Mouse (Mus musculus) midbrain, embryonic 14.5 days (tissue): ENCODE measurements at regions not wholly inside any gene's neighbourhood (a gene's known extent, or its start where the extent isn't known, plus 50 kb on each side); places are given as distances from the start of the nearest gene placed in this dataset.
A peak's percentile ranks its signal among the peaks of the same experiment; 100 is the strongest.

Source experiments
- ATAC-seq: fragments of 200-750 bp; cut with Nextera tagmentation; 2 replicates; pipeline ENCODE4 v1.8.0; 2017; ENCODE audit warnings: moderate number of reproducible peaks, moderate library complexity; ENCODE audit not compliant: low FRiP score, low TSS enrichment
- DNase-seq: peaks from one replicate; pipeline ENCODE4 v3.0.0-alpha.2; 2015
- H3K27ac ChIP-seq: fragments of 300-500 bp; sonication (generic); replicated peaks from 2 replicates; pipeline ENCODE4 v1.5.1; 2014; ENCODE audit warnings: mild to moderate bottlenecking, low read depth, low read length, moderate library complexity
- H3K27me3 ChIP-seq: fragments of 300-500 bp; sonication (generic); 2 replicates; pipeline ENCODE4 v1.6.1; 2014; ENCODE audit warnings: low read length, control low read depth, mixed read lengths; ENCODE audit not compliant: control insufficient read depth, insufficient read depth
- H3K36me3 ChIP-seq: fragments of 300-500 bp; sonication (generic); 2 replicates; pipeline ENCODE4 v1.6.1; 2014; ENCODE audit warnings: low read length, control low read depth; ENCODE audit not compliant: control insufficient read depth, insufficient read depth
- H3K4me1 ChIP-seq: fragments of 300-500 bp; sonication (generic); 2 replicates; pipeline ENCODE4 v1.6.1; 2014; ENCODE audit warnings: mild to moderate bottlenecking, antibody characterized with exemption, low read length, control low read depth; ENCODE audit not compliant: control insufficient read depth, insufficient read depth
- H3K4me2 ChIP-seq: fragments of 300-500 bp; sonication (generic); 2 replicates; pipeline ENCODE4 v1.6.1; 2014; ENCODE audit warnings: mild to moderate bottlenecking, low read length, moderate library complexity
- H3K4me3 ChIP-seq: fragments of 300-500 bp; sonication (generic); replicated peaks from 2 replicates; pipeline ENCODE4 v1.5.1; 2014; ENCODE audit warnings: low read depth, low read length
- H3K9ac ChIP-seq: fragments of 300-500 bp; sonication (generic); replicated peaks from 2 replicates; pipeline ENCODE4 v1.6.1; 2014; ENCODE audit warnings: mild to moderate bottlenecking, low read length, moderate library complexity
- H3K9me3 ChIP-seq: fragments of 300-500 bp; sonication (generic); 2 replicates; pipeline ENCODE4 v1.6.1; 2016; ENCODE audit warnings: low read length, control low read depth, mixed read lengths; ENCODE audit not compliant: control insufficient read depth
- WGBS: fragments of 180-500 bp; shearing (Covaris S2); extraction: QIAGEN DNeasy Blood & Tissue Kit; methylation state at CpG from one replicate; pipeline ENCODE4 v1.1.7; 2014; 5-methylcytosine and 5-hydroxymethylcytosine counted together

DNA sequence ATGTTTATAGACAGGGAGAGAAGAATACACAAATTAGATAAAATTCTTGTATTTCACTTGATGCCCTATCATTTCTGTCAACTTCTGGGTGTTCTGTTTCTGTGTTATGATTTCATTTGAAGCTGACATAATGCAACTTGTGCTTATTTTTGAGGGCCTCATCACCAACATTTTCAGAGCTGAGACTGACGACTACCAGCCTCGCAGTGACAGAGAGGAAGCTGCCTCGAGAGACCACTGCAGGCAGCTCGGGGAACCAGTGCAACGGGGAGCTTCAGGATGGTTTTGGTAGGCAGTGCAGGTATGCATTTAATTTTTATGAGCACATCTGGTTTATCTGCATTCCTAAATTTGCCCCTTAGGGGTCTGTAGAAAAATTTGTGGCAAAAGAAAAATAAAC, 669.1 kb upstream of the Pou3f3 start:
- Histone ChIP-seq H3K36me3 (no peaks in the 10 kb centered on the region), H3K4me1 (no peaks in the 10 kb centered on the region), H3K4me3 (no peak overlapping the region), H3K27ac (no peak overlapping the region), H3K27me3 (no peaks in the 10 kb centered on the region), H3K9me3 (no peaks in the 10 kb centered on the region; the same call in 1 of the 2 replicates), H3K9ac (no peak overlapping the region), H3K4me2 (no peak overlapping the region)
- WGBS: 71% methylated on average over 5 of the region's 5 CpGs
- ATAC-seq (no peak), DNase-seq (no peak)

DNA sequence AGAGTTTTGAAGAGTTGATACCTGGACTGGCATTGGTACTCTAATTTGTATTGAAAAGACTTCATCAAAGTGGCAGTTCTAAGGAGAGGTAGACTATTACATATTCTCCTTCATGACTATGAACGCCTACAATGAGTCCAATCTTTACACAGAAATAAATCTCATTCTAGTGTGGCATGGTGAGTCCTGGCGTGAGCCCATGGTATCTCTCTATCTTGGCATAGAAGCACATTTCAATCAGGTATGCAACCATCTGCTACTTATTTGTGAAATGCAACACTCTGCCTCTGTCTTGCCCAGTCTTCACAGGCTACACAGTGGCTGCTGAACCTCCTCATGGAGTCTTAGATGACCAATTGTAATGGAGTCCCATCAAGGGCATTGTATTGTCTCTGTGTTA, 661.8 kb upstream of the Pou3f3 start:
- no peaks in the 10 kb centered on the region for H3K4me1 ChIP-seq
- DNase-seq: no peak
- no peak overlapping the region for H3K9ac ChIP-seq
- no peaks in the 10 kb centered on the region for H3K36me3 ChIP-seq
- H3K9me3 ChIP-seq: no peaks in the 10 kb centered on the region
- WGBS: 86% methylated on average over 2 of the region's 2 CpGs
- H3K27me3 ChIP-seq: no peaks in the 10 kb centered on the region
- no peak overlapping the region for H3K4me3 ChIP-seq
- H3K4me2 ChIP-seq: no peak overlapping the region
- H3K27ac ChIP-seq: no peak overlapping the region
- no peak for ATAC-seq

DNA sequence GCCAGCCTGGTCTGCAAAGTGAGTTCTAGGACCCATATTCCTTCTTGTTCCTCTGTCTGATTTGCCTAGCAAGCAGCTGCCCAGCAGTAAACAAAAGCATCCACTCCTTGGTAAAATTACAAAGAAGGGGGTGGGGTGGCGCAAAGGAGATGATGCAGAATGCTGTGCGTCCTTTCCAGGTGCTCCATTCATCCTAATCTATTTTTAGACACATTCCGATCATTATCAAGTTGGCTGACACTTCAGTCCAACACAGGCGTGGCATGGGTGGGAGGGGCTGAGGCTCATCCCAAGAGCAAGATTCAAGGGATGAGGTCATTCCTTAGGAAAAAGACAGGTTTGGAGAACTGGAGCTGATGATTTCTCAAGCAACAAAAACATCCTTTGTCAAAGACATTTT, 660.2 kb upstream of the Pou3f3 start:
- no peak overlapping the region for H3K27ac ChIP-seq
- H3K4me2 ChIP-seq: no peak overlapping the region
- H3K27me3 ChIP-seq: no peaks in the 10 kb centered on the region
- no peaks in the 10 kb centered on the region for H3K36me3 ChIP-seq
- WGBS: 87% methylated on average over 4 of the region's 4 CpGs
- no peak overlapping the region for H3K9ac ChIP-seq
- no peak for ATAC-seq
- DNase-seq: no peak
- no peaks in the 10 kb centered on the region for H3K4me1 ChIP-seq
- H3K4me3 ChIP-seq: no peak overlapping the region
- no peaks in the 10 kb centered on the region for H3K9me3 ChIP-seq

DNA sequence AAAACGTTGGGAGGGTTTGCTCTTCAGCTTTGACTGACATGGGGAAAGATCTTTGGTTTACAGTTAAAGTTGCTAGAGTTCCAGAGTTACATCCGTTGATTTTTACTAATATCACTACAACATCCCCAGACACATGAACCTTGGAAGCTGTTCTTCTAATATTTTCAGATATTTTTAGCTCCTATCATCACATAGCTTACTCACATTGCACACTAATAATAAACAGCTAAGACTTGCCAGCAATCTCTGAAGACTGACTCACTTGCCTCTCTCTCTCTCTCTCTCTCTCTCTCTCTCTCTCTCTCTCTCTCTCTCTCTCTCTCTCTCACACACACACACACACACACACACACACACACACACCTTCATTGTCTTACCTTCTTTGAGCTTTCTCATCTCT, 654.0 kb upstream of the Pou3f3 start:
- H3K9ac ChIP-seq: no peak overlapping the region
- H3K4me3 ChIP-seq: no peak overlapping the region
- no peak overlapping the region for H3K27ac ChIP-seq
- H3K4me2 ChIP-seq: no peak overlapping the region
- WGBS: 81% methylated on average over 2 of the region's 2 CpGs
- no peak for ATAC-seq
- no peaks in the 10 kb centered on the region for H3K9me3 ChIP-seq
- no peaks in the 10 kb centered on the region for H3K27me3 ChIP-seq
- H3K36me3 ChIP-seq: no peaks in the 10 kb centered on the region
- DNase-seq: no peak
- H3K4me1 ChIP-seq: no peaks in the 10 kb centered on the region

DNA sequence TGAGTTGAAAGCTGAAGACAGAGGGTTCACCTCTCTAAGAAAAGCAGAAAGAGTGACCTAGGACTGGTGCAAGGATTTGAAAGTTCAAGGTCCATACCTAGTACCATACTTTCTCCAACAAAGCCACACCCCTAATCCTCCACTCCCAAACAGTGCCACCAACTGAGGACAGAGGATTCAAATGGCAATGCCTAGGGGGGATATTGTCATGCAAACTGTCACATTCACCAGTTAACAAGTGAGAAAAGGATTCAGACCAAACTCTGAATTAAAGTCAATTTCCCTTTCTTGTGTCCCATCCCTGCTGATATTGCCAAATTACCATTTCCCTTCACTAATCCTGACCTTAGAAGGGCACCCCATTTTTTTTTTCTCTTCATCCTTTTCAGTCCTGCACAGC, 637.1 kb upstream of the Pou3f3 start:
- H3K4me2 ChIP-seq: no peak overlapping the region
- ATAC-seq: no peak
- no peaks in the 10 kb centered on the region for H3K36me3 ChIP-seq
- DNase-seq: no peak
- H3K27me3 ChIP-seq: no peaks in the 10 kb centered on the region
- H3K27ac ChIP-seq: no peak overlapping the region
- no peak overlapping the region for H3K4me3 ChIP-seq
- no peaks in the 10 kb centered on the region for H3K4me1 ChIP-seq
- no peak overlapping the region for H3K9ac ChIP-seq
- H3K9me3 ChIP-seq: no peaks in the 10 kb centered on the region

DNA sequence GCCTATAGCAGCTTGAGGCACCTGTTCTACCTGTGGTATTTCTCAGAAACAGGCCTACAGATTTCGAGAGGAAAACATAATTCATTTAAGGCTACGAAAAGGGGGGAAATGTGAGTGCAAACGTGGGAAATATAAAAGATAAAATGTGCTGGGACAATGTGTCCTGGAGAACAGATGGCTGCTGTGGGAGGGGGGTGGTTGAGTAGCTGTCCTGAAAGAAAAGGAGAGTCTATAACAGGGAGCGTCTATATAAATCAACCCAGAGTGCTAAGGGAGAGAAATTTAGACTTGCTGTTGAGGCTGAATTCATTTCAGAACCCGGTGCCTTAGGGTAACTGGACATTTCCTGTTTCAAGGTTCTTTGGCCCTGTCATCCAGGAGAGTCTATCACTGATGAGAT, 625.5 kb upstream of the Pou3f3 start:
- 75% methylated on average over 5 of the region's 5 CpGs for WGBS
- DNase-seq (no peak), ATAC-seq (no peak)
- Histone ChIP-seq H3K9ac (no peak overlapping the region), H3K9me3 (no peaks in the 10 kb centered on the region), H3K27ac (no peak overlapping the region), H3K4me2 (no peak overlapping the region), H3K36me3 (no peaks in the 10 kb centered on the region), H3K27me3 (no peaks in the 10 kb centered on the region), H3K4me3 (no peak overlapping the region), H3K4me1 (no peaks in the 10 kb centered on the region)

DNA sequence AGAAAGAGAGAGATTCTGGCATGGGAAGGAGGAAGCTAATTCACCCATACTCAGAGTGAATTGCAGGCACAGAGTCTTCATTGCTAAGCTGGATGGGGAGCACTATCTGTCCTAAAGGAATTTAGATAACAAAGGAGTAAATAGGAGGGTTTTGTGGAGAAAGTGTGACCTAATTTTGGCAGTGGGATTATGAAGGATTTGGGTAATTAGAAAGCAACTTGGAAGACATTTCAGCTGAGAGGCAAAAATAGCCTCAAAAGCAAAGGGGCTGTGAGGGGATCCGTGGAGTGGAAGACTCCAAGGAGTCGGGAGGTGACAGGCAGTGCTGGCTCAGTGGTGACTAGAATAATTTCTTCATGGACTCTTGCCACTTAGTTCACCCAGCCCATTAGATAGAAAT, 599.5 kb upstream of the Pou3f3 start:
- no peaks in the 10 kb centered on the region for H3K4me1 ChIP-seq
- no peaks in the 10 kb centered on the region for H3K27me3 ChIP-seq
- H3K27ac ChIP-seq: no peak overlapping the region
- no peak overlapping the region for H3K4me2 ChIP-seq
- DNase-seq (peak; percentile 13), ATAC-seq (no peak)
- H3K4me3 ChIP-seq: no peak overlapping the region
- H3K36me3 ChIP-seq: no peaks in the 10 kb centered on the region
- H3K9ac ChIP-seq: no peak overlapping the region
- no peaks in the 10 kb centered on the region for H3K9me3 ChIP-seq
- WGBS: 20% methylated on average over 2 of the region's 2 CpGs

DNA sequence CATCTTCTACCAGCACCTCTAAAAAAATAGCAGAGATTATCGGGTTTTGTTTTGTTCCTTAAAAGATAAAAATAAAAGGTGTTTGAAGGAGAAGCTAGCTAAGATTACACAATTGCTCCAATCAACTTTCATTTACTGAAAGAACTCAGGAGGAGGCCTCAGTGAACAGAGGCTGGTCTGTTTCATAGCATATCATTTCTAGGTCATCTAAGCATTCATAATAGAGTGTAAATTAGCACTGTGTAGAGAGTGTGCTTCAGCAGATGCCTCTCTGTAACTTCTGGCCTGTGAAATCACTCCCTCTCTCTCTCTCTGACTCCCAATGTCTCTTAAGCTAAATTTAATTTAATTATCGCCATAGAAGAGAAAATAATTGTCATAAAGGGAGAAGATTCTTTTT, 597.0 kb upstream of the Pou3f3 start:
- no peaks in the 10 kb centered on the region for H3K27me3 ChIP-seq
- DNase-seq (no peak), ATAC-seq (no peak)
- 79% methylated on average over 2 of the region's 2 CpGs for WGBS
- H3K4me2 ChIP-seq: no peak overlapping the region
- no peaks in the 10 kb centered on the region for H3K36me3 ChIP-seq
- H3K4me1 ChIP-seq: no peaks in the 10 kb centered on the region
- H3K9me3 ChIP-seq: no peaks in the 10 kb centered on the region
- no peak overlapping the region for H3K9ac ChIP-seq
- H3K4me3 ChIP-seq: no peak overlapping the region
- no peak overlapping the region for H3K27ac ChIP-seq

DNA sequence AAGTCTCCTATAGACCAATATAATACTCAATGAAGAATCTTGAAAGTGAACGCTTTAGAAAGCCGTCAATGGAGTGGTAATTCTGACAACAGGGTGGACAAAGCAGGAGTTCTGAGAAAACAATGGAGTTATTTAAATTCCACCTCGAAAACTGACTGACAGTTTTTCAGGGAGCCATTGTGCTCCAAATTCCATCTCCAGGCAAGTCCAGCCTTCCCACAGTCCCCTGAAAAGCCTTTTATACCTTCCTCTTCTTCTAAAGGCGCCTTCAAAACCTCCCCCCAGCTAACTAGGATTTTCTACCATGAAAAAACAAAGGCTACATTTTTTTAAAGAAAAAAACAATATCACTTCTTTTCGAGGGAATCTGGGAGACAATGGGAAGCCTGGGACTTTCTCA, 588.0 kb upstream of the Pou3f3 start:
- WGBS: 6% methylated on average over 5 of the region's 5 CpGs

More for the DNA sequence above, 588.0 kb upstream of the Pou3f3 start:
- Histone ChIP-seq H3K9me3 (no peaks in the 10 kb centered on the region), H3K4me3 (no peak overlapping the region), H3K36me3 (no peaks in the 10 kb centered on the region), H3K4me1 (no peaks in the 10 kb centered on the region), H3K9ac (no peak overlapping the region), H3K27ac (no peak overlapping the region), H3K4me2 (no peak overlapping the region), H3K27me3 (no peaks in the 10 kb centered on the region)
- DNase-seq (no peak), ATAC-seq (no peak)
